Mouse (Mus musculus): ENCODE data around the gene Rgs3.

Rgs3 gene

DNA sequence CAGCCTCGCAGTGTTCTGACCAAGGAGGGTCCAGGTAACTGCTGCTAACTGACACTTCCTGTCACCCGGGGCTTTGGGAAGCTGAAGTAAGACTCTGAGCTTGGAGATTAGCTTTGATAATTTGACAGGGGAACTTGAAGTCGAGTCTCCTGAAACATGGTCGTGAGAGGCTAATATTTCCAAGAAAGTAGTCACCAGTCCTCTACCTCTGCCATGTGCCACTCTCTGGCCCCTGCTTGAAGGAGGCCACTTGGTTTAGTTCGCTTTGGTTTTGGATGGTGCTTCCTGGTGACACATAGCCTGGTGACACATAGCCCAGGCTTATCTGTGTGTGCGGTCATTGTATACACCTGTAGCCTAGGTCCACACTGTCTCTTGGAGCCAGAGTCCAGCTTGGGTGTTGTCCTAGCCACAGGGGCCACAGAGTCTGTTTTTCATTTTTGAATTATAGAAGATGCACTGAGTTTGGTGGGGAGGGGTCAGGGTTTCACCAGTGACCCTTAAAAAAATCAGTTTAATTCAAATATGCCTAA lies at the start of gene Rgs3:
TSS of gene Rgs3 (plus strand) at position 51 of the 533 bp plus-strand sequence.
- no peak for DNase-seq (ENCODE audit: low spot score in 2 of 2)

- no peak for DNase-seq (ENCODE audit: low spot score in 2 of 2)
Measured at GRCm38 (mm10) chr4:62509946-62510345, 49.7 kb upstream of the Rgs3 start.

DNA sequence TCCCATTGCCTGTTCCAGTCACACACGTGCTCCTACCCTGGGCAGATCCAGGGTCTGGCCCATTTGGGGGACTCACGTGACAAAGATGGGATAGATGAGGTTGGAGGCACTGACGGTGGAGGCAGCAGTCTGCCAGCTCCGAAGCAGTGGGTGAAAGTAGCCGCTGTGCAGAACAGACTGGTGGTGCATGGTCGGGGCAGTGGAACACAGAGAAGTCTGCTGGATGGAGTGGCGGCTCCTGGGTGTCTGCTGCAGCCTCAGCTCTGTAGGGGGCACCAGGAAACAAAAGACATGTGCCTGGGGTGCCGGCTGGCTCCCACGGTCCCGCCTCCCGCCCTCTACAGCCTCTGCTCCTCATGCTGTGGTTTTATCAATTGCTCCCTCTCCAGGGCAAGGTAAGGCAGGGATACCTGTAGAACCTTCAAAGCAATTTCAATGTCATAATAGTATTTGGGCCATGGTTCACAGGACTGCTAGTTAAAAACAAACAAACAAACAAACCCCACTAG lies 45.6 kb upstream of the Rgs3 start:
- no peak for DNase-seq (ENCODE audit: low spot score in 2 of 2)

- no peak for DNase-seq (ENCODE audit: low spot score in 2 of 2)
Measured at GRCm38 (mm10) chr4:62514995-62515394, 44.7 kb upstream of the Rgs3 start.

- DNase-seq (ENCODE audit: low spot score in 2 of 2): no peak
Measured at GRCm38 (mm10) chr4:62515490-62515889, 44.2 kb upstream of the Rgs3 start.

GRCm38 (mm10) chr4:62516079-62516478 lies 43.6 kb upstream of the Rgs3 start:
- no peak for DNase-seq (ENCODE audit: low spot score in 2 of 2)

DNA sequence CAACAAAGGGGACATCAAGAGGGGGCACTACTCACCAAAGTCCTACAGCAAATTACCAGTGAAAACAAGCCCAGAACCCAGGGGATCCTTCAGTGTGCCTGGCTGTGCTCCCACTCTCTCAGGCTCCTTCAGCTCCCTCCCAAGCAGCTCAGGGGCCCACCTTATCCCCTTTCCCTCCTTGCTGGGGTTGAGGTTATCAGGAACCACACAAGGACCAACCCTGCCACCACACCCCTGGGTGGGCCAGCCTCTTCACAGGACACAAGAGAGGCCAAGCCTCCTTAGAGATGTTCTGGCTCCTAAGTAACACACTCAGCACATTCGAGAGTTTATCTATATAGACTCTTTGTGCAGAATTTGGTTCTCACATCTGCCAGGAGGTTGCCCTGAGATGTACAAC lies 43.1 kb upstream of the Rgs3 start:
- no peak for DNase-seq (ENCODE audit: low spot score in 2 of 2)

GRCm38 (mm10) chr4:62517046-62517445 lies 42.6 kb upstream of the Rgs3 start:
- no peak for DNase-seq (ENCODE audit: low spot score in 2 of 2)

- DNase-seq (ENCODE audit: low spot score in 2 of 2): no peak
Measured at GRCm38 (mm10) chr4:62517538-62518415, 41.9 kb upstream of the Rgs3 start.

DNA sequence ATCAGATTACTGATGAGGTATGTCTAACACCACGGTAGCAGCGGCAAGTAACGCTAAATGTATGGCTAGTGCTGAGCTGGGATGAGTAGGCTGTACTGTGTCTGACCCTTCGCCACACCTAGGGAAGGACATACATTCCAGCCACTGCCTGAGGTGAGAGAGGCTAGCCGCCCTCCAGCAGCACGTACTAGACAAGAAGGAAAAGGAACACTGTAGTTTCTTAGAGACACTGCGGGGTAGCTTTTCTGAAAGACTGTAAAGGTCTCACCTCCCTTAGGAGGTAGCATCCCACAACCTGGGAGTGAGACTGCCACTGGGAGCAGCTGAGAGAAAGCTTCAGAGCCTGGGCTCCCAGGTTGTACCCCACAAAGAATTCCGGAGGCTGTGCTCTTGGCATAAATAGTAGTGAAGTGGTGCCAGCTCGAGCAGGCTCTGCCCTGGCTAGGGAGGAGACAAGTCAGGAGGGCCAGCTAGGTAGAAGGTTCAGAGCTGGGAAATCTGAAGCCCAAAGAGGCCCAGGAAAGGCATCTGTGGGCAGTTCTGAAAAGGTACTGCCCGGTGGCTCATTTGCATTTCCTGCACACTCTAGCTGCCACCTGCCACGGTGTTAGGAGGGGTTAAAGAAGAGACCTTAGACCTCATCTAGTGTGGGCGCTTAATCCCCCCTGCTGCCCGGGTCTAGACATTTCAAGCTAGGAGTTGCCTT lies 41.1 kb upstream of the Rgs3 start:
- no peak for DNase-seq (ENCODE audit: low spot score in 2 of 2)

DNA sequence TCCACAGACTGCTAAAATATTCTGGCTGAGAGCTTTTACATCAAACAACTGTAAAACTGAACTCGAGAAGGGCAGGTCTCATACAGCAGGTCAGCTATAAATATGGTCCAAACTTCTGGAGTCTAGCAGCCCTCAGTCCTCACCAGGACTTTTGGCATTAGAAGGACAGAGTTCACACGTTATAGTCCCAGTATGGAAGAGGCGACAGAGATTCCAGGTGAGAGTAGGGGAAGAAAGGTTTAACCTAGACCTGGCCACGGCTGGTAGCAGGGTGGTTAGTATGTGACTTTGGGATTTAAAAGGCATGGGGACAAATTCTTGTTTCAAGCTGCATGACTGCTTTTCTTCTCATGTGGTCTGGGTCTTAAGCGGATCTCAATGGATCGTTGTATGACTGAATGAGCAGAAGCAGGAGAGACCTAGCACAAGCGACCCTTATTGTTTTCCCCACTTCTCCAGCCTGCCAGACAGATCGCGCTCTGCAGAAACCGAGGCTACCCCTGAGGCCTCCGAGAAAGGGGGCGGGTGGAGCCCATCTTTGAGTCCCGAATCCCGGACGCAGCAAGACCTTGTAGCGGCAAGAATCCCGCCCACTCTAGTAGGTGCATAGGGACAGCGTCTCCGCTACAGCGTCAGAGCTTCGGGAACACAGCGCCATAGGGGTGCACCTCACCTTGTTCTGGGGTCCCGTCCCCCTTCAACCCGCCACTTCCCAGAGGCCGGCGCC lies 40.4 kb upstream of the Rgs3 start:
- no peak for DNase-seq (ENCODE audit: low spot score in 2 of 2)

- DNase-seq (ENCODE audit: low spot score in 2 of 2): peak; percentile 65 to 75
Measured at GRCm38 (mm10) chr4:62519849-62520233, 39.8 kb upstream of the Rgs3 start, which contains the start of gene Alad. Gene Alad (minus strand): TSS chr4:62519918.

DNA sequence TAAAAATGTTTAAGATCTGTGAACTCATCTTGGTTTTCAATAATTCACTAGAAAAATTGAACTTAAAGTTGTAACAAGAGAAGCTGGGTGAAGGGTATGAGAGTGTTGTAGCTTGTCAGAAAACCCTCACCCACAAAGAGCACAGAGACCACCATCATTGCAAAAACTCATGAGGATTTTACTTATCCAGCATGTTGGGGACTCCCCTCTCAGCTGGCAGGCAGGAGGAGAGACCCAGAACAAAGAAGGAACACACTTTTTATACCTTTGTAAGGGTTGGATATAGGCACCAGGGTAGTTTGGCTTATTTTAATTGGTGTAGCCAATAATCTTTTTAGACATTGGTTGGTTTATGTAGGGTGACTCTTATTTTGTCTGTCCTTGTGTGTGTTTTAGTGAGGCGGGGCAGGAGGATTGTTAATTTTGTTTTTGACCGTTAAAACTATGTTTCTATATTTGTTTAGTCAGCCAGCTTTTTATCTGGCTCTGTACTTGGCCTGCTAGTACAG lies 38.7 kb upstream of the Rgs3 start:
- no peak for DNase-seq (ENCODE audit: low spot score in 2 of 2)

GRCm38 (mm10) chr4:62524651-62525488 lies 34.8 kb upstream of the Rgs3 start, which contains the start of the genes Pole3 and 4933430I17Rik:
Gene Pole3 (minus strand): TSS chr4:62525068.
Gene 4933430I17Rik (plus strand): TSS chr4:62525369.
- peak; percentile 95 to 98 for DNase-seq (ENCODE audit: low spot score in 2 of 2)

- no peak for DNase-seq (ENCODE audit: low spot score in 2 of 2)
Measured at GRCm38 (mm10) chr4:62525489-62525811, 34.2 kb upstream of the Rgs3 start.

DNA sequence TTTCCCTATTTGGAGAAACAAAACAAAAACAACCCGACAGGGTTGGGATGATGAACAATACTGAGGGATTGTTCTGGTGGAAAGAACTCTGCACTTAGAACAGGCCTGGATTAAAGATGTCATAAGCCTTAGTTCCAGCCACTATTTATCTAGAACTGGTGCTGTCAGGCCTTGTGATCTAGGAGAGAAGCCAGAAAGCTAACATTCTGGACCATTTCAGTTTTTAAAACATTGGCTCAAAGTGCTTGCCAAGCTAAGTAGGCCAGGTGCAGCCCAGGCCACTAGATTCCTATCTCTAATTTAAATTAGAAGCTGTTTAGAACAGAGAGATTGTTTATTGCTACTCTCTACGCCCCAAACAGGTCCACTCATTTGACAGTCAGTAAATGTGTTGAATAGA lies 33.4 kb upstream of the Rgs3 start:
- DNase-seq (ENCODE audit: low spot score in 2 of 2): no peak

DNA sequence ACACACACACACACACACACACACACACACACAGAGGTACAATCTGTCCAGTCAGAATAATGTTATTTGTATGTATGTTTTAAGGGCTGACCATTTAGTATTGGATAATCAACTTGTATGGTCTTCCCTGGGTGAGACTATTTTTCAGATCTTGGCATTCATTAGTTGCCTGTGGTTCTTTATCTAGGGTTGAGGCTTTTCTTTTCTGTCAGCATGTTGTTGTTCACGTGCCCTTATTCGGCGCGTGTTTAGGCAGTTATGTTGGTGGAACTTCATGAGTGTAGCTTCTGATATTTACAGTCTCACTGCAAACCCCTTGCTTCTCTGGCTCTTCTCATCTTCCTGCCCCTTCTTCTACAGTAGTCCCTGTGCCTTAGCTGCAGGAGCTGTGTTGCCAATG lies 32.0 kb upstream of the Rgs3 start:
- DNase-seq (ENCODE audit: low spot score in 2 of 2): no peak

DNA sequence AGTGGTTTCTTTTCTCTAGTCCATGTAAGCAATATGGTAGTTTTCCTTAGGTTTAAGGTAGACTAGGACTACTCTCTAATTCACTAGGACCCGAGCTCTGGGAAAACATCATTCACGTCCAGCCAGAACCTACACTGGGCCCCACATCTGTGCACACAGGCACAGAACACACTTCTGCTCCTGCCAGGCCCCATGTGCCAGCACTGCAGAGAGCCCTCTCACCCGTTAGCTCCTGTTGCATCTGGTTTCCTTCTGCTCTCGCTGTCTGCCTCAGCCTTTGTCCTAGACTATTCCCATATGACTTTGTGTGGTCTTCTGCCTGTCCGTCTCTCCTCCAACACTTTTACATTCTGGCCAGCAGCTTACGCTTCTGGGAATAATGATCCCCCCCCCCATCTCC lies 25.9 kb upstream of the Rgs3 start:
- no peak for DNase-seq (ENCODE audit: low spot score in 2 of 2)

GRCm38 (mm10) chr4:62541802-62542201 lies 17.8 kb upstream of the Rgs3 start:
- no peak for DNase-seq (ENCODE audit: low spot score in 2 of 2)

DNA sequence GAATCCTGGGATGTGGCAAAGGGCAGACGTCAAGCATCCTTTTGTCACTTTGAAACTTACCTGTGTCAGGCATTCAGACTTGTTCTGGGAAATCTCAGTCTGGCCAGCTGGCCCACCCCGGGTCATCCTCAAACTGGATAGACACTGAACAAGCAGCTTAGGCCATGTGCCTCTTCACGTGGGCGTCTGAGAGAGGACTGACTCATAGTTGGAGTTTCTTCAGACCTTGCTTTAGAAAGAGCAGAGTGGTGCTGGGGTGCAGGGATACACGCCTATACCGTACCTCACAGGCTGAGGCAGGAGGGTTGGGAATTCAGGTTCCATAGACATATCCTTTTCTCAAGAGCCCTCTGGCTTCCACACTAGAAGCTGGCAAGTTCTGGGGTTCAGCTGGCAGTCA lies 15.9 kb upstream of the Rgs3 start:
- DNase-seq (ENCODE audit: low spot score in 2 of 2): no peak

- no peak for DNase-seq (ENCODE audit: low spot score in 2 of 2)
Measured at GRCm38 (mm10) chr4:62544801-62545200, 14.8 kb upstream of the Rgs3 start.

All from frontal cortex, postnatal 25 days (tissue).